Mouse (Mus musculus) limb, embryonic 12.5 days (tissue): Measurements from ENCODE around the gene Asic2. TPM values are rescaled to one million over a fixed set of nuclear protein-coding genes. Genes with fewer than 3 reads are reported as not detected.

ENCODE experiments used
- ATAC-seq: fragments of 200-750 bp; cut with Nextera tagmentation; 2 replicates; pipeline ENCODE4 v1.8.0; 2017; ENCODE audit warnings: low read depth, moderate TSS enrichment; ENCODE audit not compliant: insufficient number of reproducible peaks, insufficient read depth, low FRiP score, low TSS enrichment
- H3K27ac ChIP-seq: fragments of 300-500 bp; sonication (generic); 2 replicates; pipeline ENCODE4 v1.5.1; 2016; ENCODE audit warnings: mild to moderate bottlenecking, moderate library complexity
- H3K27me3 ChIP-seq: fragments of 300-500 bp; sonication (generic); 2 replicates; pipeline ENCODE4 v1.6.1; 2016; ENCODE audit warnings: mild to moderate bottlenecking, moderate library complexity
- H3K36me3 ChIP-seq: fragments of 300-500 bp; sonication (generic); 2 replicates; pipeline ENCODE4 v1.6.1; 2016; ENCODE audit warnings: mild to moderate bottlenecking, moderate library complexity
- H3K4me1 ChIP-seq: fragments of 300-500 bp; sonication (generic); replicated peaks from 2 replicates; pipeline ENCODE4 v1.6.1; 2016
- H3K4me2 ChIP-seq: fragments of 300-500 bp; sonication (generic); 2 replicates; pipeline ENCODE4 v1.6.1; 2016; ENCODE audit warnings: mild to moderate bottlenecking, moderate library complexity
- H3K4me3 ChIP-seq: fragments of 300-500 bp; sonication (generic); replicated peaks from 2 replicates; pipeline ENCODE4 v1.5.1; 2016; ENCODE audit warnings: mild to moderate bottlenecking
- H3K9ac ChIP-seq: fragments of 300-500 bp; sonication (generic); replicated peaks from 2 replicates; pipeline ENCODE4 v1.6.1; 2016; ENCODE audit warnings: mild to moderate bottlenecking, moderate library complexity
- H3K9me3 ChIP-seq: fragments of 300-500 bp; sonication (generic); 2 replicates; pipeline ENCODE4 v1.6.1; 2016; ENCODE audit warnings: mild to moderate bottlenecking, moderate library complexity
- WGBS: fragments of 180-500 bp; shearing (Covaris S2); methylation state at CpG from one replicate; pipeline ENCODE4 v1.1.7; 2016; 5-methylcytosine and 5-hydroxymethylcytosine counted together
- polyA plus RNA-seq: library from polyadenylated mRNA; unstranded; fragments of >200 nt; fragmentation: Nextera tagmentation; extraction: Ambion mirVana; gene quantifications from 2 replicates; pipeline ENCODE4 v1.2.1, GENCODE M21; 2016

The Asic2 gene
- polyA plus RNA-seq, 1 experiment from 2014 or later = 0.51 TPM

GRCm38 (mm10) chr11:81601736-81602135 is 366.5 kb downstream of the Asic2 start:
- no peaks in the 10 kb centered on the region for H3K9me3 ChIP-seq
- H3K27me3 ChIP-seq = no peaks in the 10 kb centered on the region; the same call in none of the 2 replicates
- H3K4me3 ChIP-seq = no peak overlapping the region
- no peak for ATAC-seq
- 97% methylated on average over 5 of the region's 5 CpGs for WGBS
- H3K9ac ChIP-seq = no peak overlapping the region
- no peaks in the 10 kb centered on the region for H3K36me3 ChIP-seq
- no peak overlapping the region for H3K27ac ChIP-seq
- no peaks in the 10 kb centered on the region for H3K4me1 ChIP-seq
- no peak overlapping the region for H3K4me2 ChIP-seq

GRCm38 (mm10) chr11:81597601-81598000 is 370.7 kb downstream of the Asic2 start:
- ATAC-seq = no peak
- no peaks in the 10 kb centered on the region for H3K27me3 ChIP-seq
- H3K36me3 ChIP-seq = no peaks in the 10 kb centered on the region
- H3K9me3 ChIP-seq = no peaks in the 10 kb centered on the region
- 84% methylated on average over 5 of the region's 5 CpGs for WGBS
- no peak overlapping the region for H3K4me3 ChIP-seq
- no peak overlapping the region for H3K4me2 ChIP-seq
- H3K9ac ChIP-seq = no peak overlapping the region
- H3K4me1 ChIP-seq = no peaks in the 10 kb centered on the region
- no peak overlapping the region for H3K27ac ChIP-seq

DNA sequence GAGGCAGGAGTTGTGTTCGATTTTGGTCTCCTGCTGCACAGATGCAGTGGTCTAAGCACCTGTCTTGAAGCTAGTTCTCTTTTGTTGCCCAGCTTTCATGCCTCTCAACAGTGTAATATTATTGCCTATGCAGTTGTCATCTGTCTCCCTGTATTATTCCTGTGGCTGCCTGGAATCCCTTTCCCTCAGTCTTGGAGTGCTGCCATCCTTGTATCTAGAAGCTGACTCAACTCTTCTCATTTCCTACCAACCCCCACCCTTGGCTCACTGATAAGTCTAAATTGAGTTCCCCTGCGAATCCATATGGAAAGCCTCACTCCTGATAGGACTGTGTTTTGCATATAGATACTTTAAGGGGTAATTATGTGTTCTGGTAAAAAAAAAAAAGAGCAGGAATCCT is 373.0 kb downstream of the Asic2 start:
- no peaks in the 10 kb centered on the region for H3K9me3 ChIP-seq
- no peaks in the 10 kb centered on the region for H3K36me3 ChIP-seq
- H3K27me3 ChIP-seq = no peaks in the 10 kb centered on the region
- H3K4me1 ChIP-seq = no peaks in the 10 kb centered on the region
- no peak overlapping the region for H3K4me3 ChIP-seq
- no peak overlapping the region for H3K27ac ChIP-seq
- H3K9ac ChIP-seq = no peak overlapping the region
- H3K4me2 ChIP-seq = no peak overlapping the region
- no peak for ATAC-seq
- WGBS = 70% methylated on average over 2 of the region's 2 CpGs

- 37% methylated on average over 5 of the region's 5 CpGs for WGBS
- Histone ChIP-seq H3K9me3 (no peaks in the 10 kb centered on the region), H3K4me1 (no peaks in the 10 kb centered on the region), H3K9ac (no peak overlapping the region), H3K36me3 (no peaks in the 10 kb centered on the region), H3K4me2 (no peak overlapping the region), H3K27me3 (no peaks in the 10 kb centered on the region), H3K27ac (no peak overlapping the region), H3K4me3 (no peak overlapping the region)
- ATAC-seq = no peak
Observed at GRCm38 (mm10) chr11:81592776-81593175, 375.5 kb downstream of the Asic2 start.

DNA sequence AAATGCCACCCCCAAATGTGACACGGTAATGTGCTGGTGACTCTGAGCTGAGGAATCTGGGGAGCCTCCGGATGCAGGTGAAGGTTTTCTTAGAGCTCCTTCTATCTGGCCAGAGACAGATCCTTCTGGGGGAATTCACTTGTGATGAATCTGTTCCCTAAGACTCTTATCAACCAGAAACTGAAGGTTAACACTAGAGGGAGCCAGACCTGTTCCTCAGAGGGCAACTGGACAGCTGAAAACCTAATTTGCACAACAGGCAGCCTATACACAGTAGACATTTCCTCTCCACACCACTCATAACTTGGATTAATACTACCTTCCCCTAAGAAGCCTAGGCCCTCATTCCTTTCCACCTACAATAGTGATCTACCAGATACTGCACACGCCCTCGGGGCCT is 377.3 kb downstream of the Asic2 start:
- WGBS = 76% methylated on average over 4 of the region's 4 CpGs

DNA sequence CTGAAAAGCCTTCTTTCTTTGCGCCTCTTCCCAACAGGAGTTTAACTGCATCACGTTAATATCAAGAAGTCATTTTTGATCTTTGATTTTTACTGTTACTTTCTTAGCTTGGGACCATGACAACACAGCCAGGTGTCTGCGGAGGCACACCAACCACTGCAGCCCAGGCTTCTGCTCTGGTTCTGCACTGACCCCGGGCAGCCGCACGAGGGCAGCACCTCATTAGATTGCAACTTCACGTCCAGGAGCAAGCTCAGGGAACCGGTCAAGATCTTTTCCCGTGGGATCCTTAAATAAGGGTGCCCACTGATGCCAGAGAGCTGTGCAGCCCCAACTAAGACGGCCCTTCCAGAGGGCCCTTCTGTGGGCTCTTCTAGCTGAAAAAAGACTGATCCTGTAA is 379.6 kb downstream of the Asic2 start:
- Histone ChIP-seq H3K4me2 (no peak overlapping the region), H3K36me3 (no peaks in the 10 kb centered on the region), H3K9ac (no peak overlapping the region), H3K4me1 (no peaks in the 10 kb centered on the region), H3K4me3 (no peak overlapping the region), H3K27me3 (no peaks in the 10 kb centered on the region), H3K9me3 (no peaks in the 10 kb centered on the region), H3K27ac (no peak overlapping the region)
- 12% methylated on average over 10 of the region's 10 CpGs for WGBS
- no peak for ATAC-seq

More for the DNA sequence above, 377.3 kb downstream of the Asic2 start:
- no peak overlapping the region for H3K9ac ChIP-seq
- no peak overlapping the region for H3K4me3 ChIP-seq
- no peaks in the 10 kb centered on the region for H3K36me3 ChIP-seq
- H3K9me3 ChIP-seq = no peaks in the 10 kb centered on the region
- H3K4me2 ChIP-seq = no peak overlapping the region
- H3K4me1 ChIP-seq = no peaks in the 10 kb centered on the region
- ATAC-seq = no peak
- no peaks in the 10 kb centered on the region for H3K27me3 ChIP-seq
- no peak overlapping the region for H3K27ac ChIP-seq

GRCm38 (mm10) chr11:81587942-81588341 is 380.3 kb downstream of the Asic2 start:
- no peaks in the 10 kb centered on the region for H3K9me3 ChIP-seq

GRCm38 (mm10) chr11:81587114-81587513 is 381.1 kb downstream of the Asic2 start:
- WGBS = 77% methylated on average over 9 of the region's 9 CpGs
- Histone ChIP-seq H3K27me3 (no peaks in the 10 kb centered on the region), H3K4me3 (no peak overlapping the region), H3K27ac (no peak overlapping the region), H3K4me1 (no peaks in the 10 kb centered on the region), H3K9ac (no peak overlapping the region), H3K4me2 (no peak overlapping the region), H3K36me3 (no peaks in the 10 kb centered on the region), H3K9me3 (no peaks in the 10 kb centered on the region)
- ATAC-seq = no peak

More at GRCm38 (mm10) chr11:81587942-81588341, 380.3 kb downstream of the Asic2 start:
- 76% methylated on average over 17 of the region's 17 CpGs for whole genome bisulfite sequencing
- Histone ChIP-seq H3K4me1 (no peaks in the 10 kb centered on the region), H3K27me3 (no peaks in the 10 kb centered on the region), H3K36me3 (no peaks in the 10 kb centered on the region), H3K27ac (no peak overlapping the region), H3K4me3 (no peak overlapping the region), H3K4me2 (no peak overlapping the region), H3K9ac (no peak overlapping the region)
- no peak for ATAC-seq

GRCm38 (mm10) chr11:81584506-81584905 is 383.8 kb downstream of the Asic2 start:
- no peak overlapping the region for H3K27ac ChIP-seq
- H3K4me1 ChIP-seq = no peaks in the 10 kb centered on the region
- no peak overlapping the region for H3K4me2 ChIP-seq
- no peak overlapping the region for H3K4me3 ChIP-seq
- no peak overlapping the region for H3K9ac ChIP-seq
- ATAC-seq = no peak
- no peaks in the 10 kb centered on the region for H3K9me3 ChIP-seq
- peaks cover 8% of the 10 kb centered on the region; the same call in 1 of the 2 replicates for H3K27me3 ChIP-seq
- no peaks in the 10 kb centered on the region for H3K36me3 ChIP-seq
- 95% methylated on average over 9 of the region's 9 CpGs for WGBS

DNA sequence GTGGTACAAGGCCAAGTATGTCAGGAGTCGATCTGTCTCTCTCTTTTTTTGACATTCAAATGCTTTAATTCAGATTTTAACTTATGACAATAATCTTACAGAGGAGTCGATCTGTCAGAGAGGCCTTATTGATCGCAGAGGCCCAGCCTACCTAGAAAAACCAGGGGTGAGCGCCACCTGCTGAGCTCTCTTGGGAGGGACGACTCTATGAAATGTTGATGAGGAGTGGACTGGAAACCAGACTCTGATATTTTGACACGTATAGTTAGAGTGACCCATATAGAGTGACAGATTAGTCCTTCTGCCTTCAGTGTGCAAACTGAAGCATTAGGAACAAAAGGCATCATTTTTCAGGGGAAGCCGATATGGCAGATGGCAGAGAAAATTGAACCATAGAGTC is 385.1 kb downstream of the Asic2 start:
- 71% methylated on average over 7 of the region's 7 CpGs for WGBS
- peaks cover 12% of the 10 kb centered on the region; the same call in 1 of the 2 replicates for H3K27me3 ChIP-seq
- ATAC-seq = no peak
- H3K36me3 ChIP-seq = no peaks in the 10 kb centered on the region
- no peaks in the 10 kb centered on the region for H3K9me3 ChIP-seq
- H3K4me1 ChIP-seq = no peaks in the 10 kb centered on the region
- no peak overlapping the region for H3K4me3 ChIP-seq
- no peak overlapping the region for H3K9ac ChIP-seq
- no peak overlapping the region for H3K4me2 ChIP-seq
- no peak overlapping the region for H3K27ac ChIP-seq

DNA sequence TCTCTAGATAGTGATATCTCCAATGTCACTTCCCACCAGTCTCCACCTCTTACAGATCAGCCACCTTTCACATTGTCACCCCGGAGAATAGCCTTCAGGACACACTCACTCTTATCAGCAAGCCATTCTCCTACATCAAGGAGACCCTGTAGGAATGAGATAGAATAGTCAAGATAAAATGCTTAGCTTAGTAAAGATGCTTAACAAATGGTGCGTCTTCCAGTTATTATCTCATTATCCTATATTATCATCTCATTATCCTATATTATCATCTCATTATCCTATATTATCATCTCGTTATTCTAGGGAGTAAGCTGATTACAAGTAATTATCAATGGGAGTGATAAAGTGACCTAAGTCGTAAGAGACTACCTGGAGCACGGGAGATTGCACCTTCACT is 386.1 kb downstream of the Asic2 start:
- H3K4me1 ChIP-seq = no peaks in the 10 kb centered on the region
- no peak overlapping the region for H3K4me2 ChIP-seq
- no peak overlapping the region for H3K4me3 ChIP-seq
- peaks cover 12% of the 10 kb centered on the region; the same call in 1 of the 2 replicates for H3K27me3 ChIP-seq
- no peak overlapping the region for H3K9ac ChIP-seq
- no peak overlapping the region for H3K27ac ChIP-seq
- ATAC-seq = no peak
- no peaks in the 10 kb centered on the region for H3K9me3 ChIP-seq
- 79% methylated on average over 5 of the region's 5 CpGs for WGBS
- no peaks in the 10 kb centered on the region for H3K36me3 ChIP-seq

DNA sequence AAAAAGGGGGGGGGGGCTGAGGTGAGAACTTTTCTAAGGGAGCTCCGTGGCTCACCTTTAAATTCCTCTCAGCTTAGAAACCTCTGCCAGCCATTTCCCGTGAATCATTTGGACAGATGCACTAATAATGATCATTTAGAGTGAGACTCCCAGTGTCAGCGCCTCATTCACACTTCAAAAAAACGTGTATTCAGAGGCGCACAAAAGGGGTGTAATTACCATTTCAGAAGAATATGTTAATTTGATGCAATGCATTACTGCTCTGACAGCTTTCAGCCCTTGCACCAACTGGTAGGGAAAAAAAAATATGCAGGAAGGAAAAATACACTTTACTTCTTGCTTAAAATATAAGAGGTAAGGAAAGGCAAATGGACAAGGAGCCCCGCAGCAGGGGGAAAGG is 388.5 kb downstream of the Asic2 start:
- H3K9ac ChIP-seq = no peak overlapping the region
- WGBS = 19% methylated on average over 6 of the region's 6 CpGs
- no peak overlapping the region for H3K4me2 ChIP-seq
- H3K36me3 ChIP-seq = no peaks in the 10 kb centered on the region
- no peaks in the 10 kb centered on the region for H3K4me1 ChIP-seq
- no peaks in the 10 kb centered on the region for H3K9me3 ChIP-seq
- no peak overlapping the region for H3K27ac ChIP-seq
- no peak overlapping the region for H3K4me3 ChIP-seq
- peaks cover 12% of the 10 kb centered on the region; the same call in 1 of the 2 replicates for H3K27me3 ChIP-seq
- ATAC-seq = no peak
